Mouse (Mus musculus): ENCODE data around the gene Nfatc4. TPM values are rescaled to one million over a fixed set of nuclear protein-coding genes. Genes with fewer than 3 reads are reported as not detected.

Gene Nfatc4
- 10 to 100 TPM; 19.2 to 26.0 TPM for total RNA-seq (2021)
- long read RNA-seq, experiment 1, partial matches to known transcripts, result 2 of 5 reads
- long read RNA-seq, experiment 1, other reads (novel, unspliced or antisense), result 3 of 5 reads
- long read RNA-seq, experiment 2, partial matches to known transcripts, result 2 of 5 reads
- long read RNA-seq, experiment 2, other reads (novel, unspliced or antisense), result 1 of 5 reads

GRCm38 (mm10) chr14:55822991-55823762 is at the start of gene Nfatc4:
Gene Nfatc4 (plus strand): TSS chr14:55823144.
- DNase-seq, result peak; percentile 70 to 83

- no peak for DNase-seq
These were observed 46.2 kb upstream of the Nfatc4 start for GRCm38 (mm10) chr14:55776711-55777110.

- DNase-seq, result no peak
These were observed 45.8 kb upstream of the Nfatc4 start for GRCm38 (mm10) chr14:55777176-55777575.

- DNase-seq, result no peak
These were observed 45.1 kb upstream of the Nfatc4 start for GRCm38 (mm10) chr14:55777806-55778205.

GRCm38 (mm10) chr14:55778686-55779085 is 44.3 kb upstream of the Nfatc4 start:
- no peak for DNase-seq

- DNase-seq, result no peak
These were observed 43.3 kb upstream of the Nfatc4 start for GRCm38 (mm10) chr14:55779656-55780055.

- DNase-seq, result no peak
These were observed 42.2 kb upstream of the Nfatc4 start for GRCm38 (mm10) chr14:55780736-55781135.

GRCm38 (mm10) chr14:55781310-55781709 is 41.6 kb upstream of the Nfatc4 start:
- peak; percentile 69 to 78 for DNase-seq

- DNase-seq, result no peak
These were observed 40.5 kb upstream of the Nfatc4 start for GRCm38 (mm10) chr14:55782361-55782960.

GRCm38 (mm10) chr14:55783171-55783957 is 39.6 kb upstream of the Nfatc4 start:
- no peak for DNase-seq

GRCm38 (mm10) chr14:55783958-55784235 is 39.0 kb upstream of the Nfatc4 start, which contains the start of gene Adcy4:
Gene Adcy4 (minus strand): TSS chr14:55784095.
- DNase-seq, result peak in 1 of 2 experiments; percentile 27

- no peak for DNase-seq
These were observed 37.7 kb upstream of the Nfatc4 start for GRCm38 (mm10) chr14:55785195-55785594.

- DNase-seq, result no peak
These were observed 35.2 kb upstream of the Nfatc4 start for GRCm38 (mm10) chr14:55787731-55788130.

- peak; percentile 43 to 65 for DNase-seq
These were observed 34.5 kb upstream of the Nfatc4 start, which contains the start of gene Ripk3 for GRCm38 (mm10) chr14:55788256-55789050. Gene Ripk3 (minus strand): TSS chr14:55788865.

GRCm38 (mm10) chr14:55793461-55793860 is 29.5 kb upstream of the Nfatc4 start:
- DNase-seq, result no peak

- DNase-seq, result peak in 1 of 2 experiments; percentile 37
These were observed 29.0 kb upstream of the Nfatc4 start for GRCm38 (mm10) chr14:55793946-55794345.

- no peak for DNase-seq
These were observed 27.4 kb upstream of the Nfatc4 start for GRCm38 (mm10) chr14:55795380-55796163.

- peak; percentile 82 to 86 for DNase-seq
These were observed 8.1 kb upstream of the Nfatc4 start for GRCm38 (mm10) chr14:55814885-55815284.

GRCm38 (mm10) chr14:55815310-55815751 is 7.6 kb upstream of the Nfatc4 start:
- DNase-seq, result peak; percentile 82 to 90

GRCm38 (mm10) chr14:55819845-55820405 is 3.0 kb upstream of the Nfatc4 start:
- DNase-seq, result no peak

Measured in adrenal gland, postnatal 36 days (tissue).